Mouse (Mus musculus) Patski (cell line): ENCODE measurements at regions not wholly inside any gene's neighbourhood (a gene's known extent, or its start where the extent isn't known, plus 50 kb on each side); places are given as distances from the start of the nearest gene placed in this dataset.

Source experiments
- ATAC-seq: fragments of 100-300 bp; one replicate; pipeline ENCODE4 v1.8.0; 2021
- CTCF ChIA-PET: fragments of 350-600 bp; sonication (Branson Sonifier 250); formaldehyde crosslinking; loops from one replicate; lab custom pipeline; 2022; ENCODE audit warnings: inconsistent platforms; lab: Charles Lee
- POLR2A ChIA-PET: fragments of 350-600 bp; sonication (Branson Sonifier 250); formaldehyde crosslinking; loops from one replicate; lab custom pipeline; 2022; ENCODE audit warnings: antibody characterized with exemption, inconsistent platforms; lab: Charles Lee
- DNase-seq: peaks from one replicate; pipeline ENCODE4 v3.0.0-alpha.2; 2011; ENCODE audit warnings: low read depth, low spot score
- H3K27me3 ChIP-seq: fragments of 371-371 bp; one replicate; pipeline ENCODE4 v1.5.1; 2021
- CTCF ChIP-seq: fragments of 100-300 bp; IDR thresholded peaks from one replicate; pipeline ENCODE4 v1.5.1; 2021
- in situ Hi-C: fragments of 300-500 bp; cut with MboI; formaldehyde crosslinking; loops from 3 replicates; pipeline ENCODE4 v1.11.1; 2018; ENCODE audit warnings: low pct_unique_long_range_greater_than_20kb, mixed read lengths

DNA sequence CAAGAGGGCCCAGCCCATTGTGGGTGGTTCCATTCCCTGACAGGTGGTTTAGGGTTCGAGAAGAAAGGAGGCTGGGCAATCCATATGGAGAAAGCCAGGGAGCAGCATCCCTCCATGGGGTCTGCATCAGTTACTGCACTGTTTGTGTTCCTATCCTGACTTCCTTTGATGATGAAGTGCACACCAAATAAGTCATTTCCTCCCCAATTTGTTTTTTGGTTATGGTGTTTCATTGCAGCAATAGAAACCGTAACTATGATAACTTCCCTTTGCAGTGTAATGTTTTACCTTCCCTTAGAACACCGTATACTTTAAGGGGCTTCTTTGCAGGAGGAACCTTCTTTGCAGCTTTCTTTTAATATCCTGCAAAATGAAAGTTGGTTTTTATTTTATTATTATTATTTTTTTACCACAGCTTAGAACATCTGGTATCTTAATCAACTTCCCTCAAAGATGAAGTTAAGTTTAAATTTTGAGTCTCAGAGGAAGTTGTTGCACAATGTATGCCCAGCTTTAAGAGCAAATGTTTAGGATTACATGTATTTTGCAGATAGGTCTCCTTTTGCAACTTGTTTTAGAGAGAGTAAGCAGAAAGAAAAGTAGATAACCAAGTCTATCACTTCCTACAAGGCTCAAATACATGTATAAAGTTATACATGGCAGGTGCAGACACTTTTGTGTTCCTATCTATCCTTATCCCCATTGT, 1059.1 kb downstream of the Diaph2 start:
- no peak for TF ChIP-seq CTCF

DNA sequence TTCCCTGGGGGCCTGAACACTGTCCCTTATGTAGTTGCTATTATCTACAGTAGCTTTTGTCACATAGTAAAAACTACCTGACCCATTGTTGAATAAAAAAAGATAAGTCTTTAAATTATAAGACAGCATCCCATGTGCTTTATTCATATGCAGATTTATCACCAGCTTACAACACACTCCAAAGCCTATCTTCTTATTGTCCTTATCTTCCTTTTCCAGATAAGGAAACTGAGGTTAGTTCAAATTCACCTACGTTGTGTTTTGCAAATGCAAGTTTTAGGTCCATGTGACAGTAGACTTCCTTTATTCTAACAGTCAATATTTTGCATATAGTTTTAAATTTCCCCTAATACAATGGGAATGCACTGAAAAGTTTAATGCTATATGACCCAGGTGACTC, 1069.4 kb downstream of the Diaph2 start:
- DNase-seq (no peak), ATAC-seq (no peak)
- CTCF ChIA-PET: no interaction called here
- POLR2A ChIA-PET: interaction anchor here (0.6 kb wide), 1 partner anchor 931 kb away, joined by 3 read pairs; no protein-coding TSS in a partner anchor
- peaks cover 30% of the 10 kb centered on the region for H3K27me3 ChIP-seq
- in situ Hi-C loops: no loop called here
- TF ChIP-seq CTCF: no peak

More for the DNA sequence above, 1059.1 kb downstream of the Diaph2 start:
- DNase-seq (no peak), ATAC-seq (no peak)
- ChIA-PET POLR2A (interaction anchor here (1.0 kb wide), 1 partner anchor 10 kb away, joined by 3 read pairs; no protein-coding TSS in a partner anchor), CTCF (no interaction called here)
- in situ Hi-C loops: no loop called here
- peaks cover under 1% of the 10 kb centered on the region for H3K27me3 ChIP-seq

GRCm38 (mm10) chrX:130819707-130820106, 1070.2 kb downstream of the Diaph2 start:
- H3K27me3 ChIP-seq: peaks cover 27% of the 10 kb centered on the region
- no peak for ATAC-seq
- TF ChIP-seq CTCF: no peak
- in situ Hi-C loops: no loop called here
- CTCF ChIA-PET: no interaction called here
- DNase-seq: no peak
- POLR2A ChIA-PET: no interaction called here

GRCm38 (mm10) chrX:130820168-130820567, 1070.6 kb downstream of the Diaph2 start:
- ChIA-PET CTCF (no interaction called here), POLR2A (no interaction called here)
- TF ChIP-seq CTCF: no peak
- ATAC-seq: no peak
- in situ Hi-C loops: no loop called here
- peaks cover 27% of the 10 kb centered on the region for H3K27me3 ChIP-seq
- no peak for DNase-seq

DNA sequence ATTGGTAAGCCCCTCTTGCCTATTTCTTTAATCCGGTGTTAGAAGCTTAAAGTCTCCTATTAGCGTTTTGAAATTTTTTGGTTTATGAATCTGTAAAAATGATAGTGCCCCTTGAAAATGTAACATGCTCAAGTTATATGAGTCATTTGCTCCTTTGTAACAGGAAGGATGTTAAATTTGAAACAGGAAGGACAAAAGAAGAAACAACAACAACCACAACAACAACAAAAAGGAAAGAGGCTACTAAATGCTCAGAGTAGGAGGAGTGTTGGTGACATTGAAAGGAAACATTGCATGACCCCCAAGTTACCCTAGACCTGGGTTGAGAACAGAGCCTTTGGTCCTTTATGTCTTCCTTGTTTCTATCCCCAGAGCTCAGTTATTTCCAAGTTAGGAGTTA, 1074.4 kb downstream of the Diaph2 start:
- POLR2A ChIA-PET: no interaction called here
- no peak for TF ChIP-seq CTCF
- no peak for DNase-seq

DNA sequence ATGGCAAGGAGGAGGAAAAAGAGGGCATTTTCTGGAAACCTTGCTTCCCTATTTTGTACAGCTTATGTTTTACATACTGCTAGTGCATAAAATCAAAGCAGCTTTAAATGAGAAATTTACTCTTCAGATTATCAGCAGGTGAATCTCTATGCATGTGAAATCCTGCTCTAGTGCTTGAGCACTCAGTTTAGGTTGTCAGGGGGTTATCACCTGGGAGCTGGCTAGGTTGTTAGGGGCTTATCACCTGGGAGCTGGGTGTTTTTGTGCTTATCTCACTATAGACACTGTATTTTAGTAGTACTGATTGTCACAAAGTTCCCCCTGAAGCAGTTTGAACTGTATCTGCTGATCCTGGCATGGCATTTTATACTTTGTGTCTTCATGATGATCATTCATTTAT, 1086.3 kb downstream of the Diaph2 start:
- ATAC-seq (no peak), DNase-seq (no peak)
- TF ChIP-seq CTCF: no peak
- ChIA-PET POLR2A (no interaction called here), CTCF (no interaction called here)
- peaks cover 12% of the 10 kb centered on the region for H3K27me3 ChIP-seq
- in situ Hi-C loops: no loop called here

More for the DNA sequence above, 1074.4 kb downstream of the Diaph2 start:
- H3K27me3 ChIP-seq: peaks cover 16% of the 10 kb centered on the region
- in situ Hi-C loops: no loop called here
- CTCF ChIA-PET: interaction anchor here (0.9 kb wide), 1 partner anchor 9 kb away, joined by 3 read pairs; no protein-coding TSS in a partner anchor
- ATAC-seq: no peak

DNA sequence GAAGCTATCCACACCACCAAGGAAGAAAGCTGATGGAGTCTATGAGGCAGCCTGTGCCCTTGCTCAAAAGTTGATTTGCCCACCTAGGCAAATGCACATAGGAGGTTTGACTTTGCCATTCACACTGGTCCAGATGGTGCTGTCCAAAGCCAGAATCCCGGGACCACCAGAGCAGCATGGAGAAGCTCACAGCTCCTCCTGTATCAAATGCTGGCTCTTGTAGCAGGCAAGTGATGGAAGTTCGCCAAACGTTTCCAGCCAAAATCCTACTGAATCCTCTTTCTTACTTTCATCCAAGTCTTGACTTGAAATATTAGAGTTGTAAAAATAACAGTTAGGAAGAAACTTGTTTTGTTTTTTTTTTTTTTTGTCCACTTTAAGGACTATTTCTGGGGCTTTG, 1093.6 kb downstream of the Diaph2 start:
- ChIA-PET POLR2A (no interaction called here), CTCF (no interaction called here)
- in situ Hi-C loops: no loop called here
- peaks cover 38% of the 10 kb centered on the region for H3K27me3 ChIP-seq
- TF ChIP-seq CTCF: no peak
- DNase-seq (no peak), ATAC-seq (no peak)

DNA sequence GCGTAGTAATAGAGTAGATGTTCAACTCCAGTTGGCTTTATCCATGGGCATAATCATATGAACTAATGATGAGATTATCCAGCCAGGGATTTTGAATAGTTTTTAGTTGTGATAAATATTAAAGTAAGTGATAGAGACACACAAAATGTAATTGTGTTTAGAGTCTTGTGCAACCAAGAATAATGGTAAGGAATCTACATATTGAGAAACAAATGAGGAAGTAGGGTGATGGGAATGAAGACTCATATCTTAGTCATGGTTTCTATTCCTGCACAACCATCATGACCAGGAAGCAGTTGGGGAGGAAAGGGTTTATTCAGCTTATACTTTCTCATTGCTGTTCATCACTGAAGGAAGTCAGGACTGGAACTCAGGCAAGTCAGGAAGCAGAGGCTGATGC, 1117.0 kb downstream of the Diaph2 start:
- no peak for DNase-seq
- no peak for TF ChIP-seq CTCF
- ChIA-PET POLR2A (no interaction called here), CTCF (no interaction called here)
- peaks cover 13% of the 10 kb centered on the region for H3K27me3 ChIP-seq
- in situ Hi-C loops: no loop called here
- no peak for ATAC-seq

DNA sequence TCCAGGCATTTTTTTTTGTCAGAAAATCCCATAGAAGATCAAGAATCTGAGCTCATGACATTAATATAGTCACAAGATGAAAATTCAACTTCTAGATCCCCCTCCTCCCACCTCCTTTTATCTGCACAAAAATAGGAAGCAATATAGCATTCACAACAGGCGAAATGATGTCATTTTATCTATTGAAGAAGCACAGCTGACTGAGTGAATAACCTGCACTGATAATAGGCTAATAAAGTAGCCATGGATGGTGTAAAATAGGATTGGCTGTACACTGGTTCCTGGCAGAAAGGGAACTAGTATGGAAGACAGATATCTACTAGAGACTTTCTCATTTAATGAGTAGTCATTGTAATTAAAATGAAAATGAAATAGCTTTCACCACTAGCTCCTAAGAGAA, 1124.6 kb downstream of the Diaph2 start:
- no peak for TF ChIP-seq CTCF
- DNase-seq: no peak
- CTCF ChIA-PET: interaction anchor here (2.3 kb wide), 1 partner anchor 9 kb away, joined by 6 read pairs; no protein-coding TSS in a partner anchor
- no peak for ATAC-seq
- peaks cover 3% of the 10 kb centered on the region for H3K27me3 ChIP-seq
- POLR2A ChIA-PET: no interaction called here
- in situ Hi-C loops: no loop called here

DNA sequence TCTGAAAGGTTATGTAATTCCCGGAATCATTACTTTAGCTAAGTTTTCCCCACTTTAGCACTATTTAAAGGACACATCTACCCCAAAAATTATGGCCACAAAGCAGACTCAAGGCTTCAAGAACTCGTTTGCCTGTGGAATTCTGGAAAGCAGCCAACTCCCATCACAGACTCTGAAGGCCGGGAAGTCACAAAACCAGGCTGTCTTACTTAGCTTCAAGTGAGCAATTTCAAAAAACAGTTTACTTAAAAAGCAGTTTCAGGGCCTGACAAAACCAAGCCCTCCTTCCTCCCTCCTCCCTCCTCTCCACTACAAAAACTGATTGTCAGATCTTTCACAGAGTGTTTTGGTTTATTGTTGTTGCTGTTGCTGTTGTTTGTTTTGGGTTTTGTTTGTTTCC, 1125.7 kb downstream of the Diaph2 start:
- ChIA-PET POLR2A (no interaction called here), CTCF (interaction anchor here (2.3 kb wide), 1 partner anchor 11 kb away, joined by 6 read pairs; no protein-coding TSS in a partner anchor)
- DNase-seq (no peak), ATAC-seq (no peak)
- H3K27me3 ChIP-seq: no peaks in the 10 kb centered on the region
- TF ChIP-seq CTCF: no peak
- in situ Hi-C loops: no loop called here

DNA sequence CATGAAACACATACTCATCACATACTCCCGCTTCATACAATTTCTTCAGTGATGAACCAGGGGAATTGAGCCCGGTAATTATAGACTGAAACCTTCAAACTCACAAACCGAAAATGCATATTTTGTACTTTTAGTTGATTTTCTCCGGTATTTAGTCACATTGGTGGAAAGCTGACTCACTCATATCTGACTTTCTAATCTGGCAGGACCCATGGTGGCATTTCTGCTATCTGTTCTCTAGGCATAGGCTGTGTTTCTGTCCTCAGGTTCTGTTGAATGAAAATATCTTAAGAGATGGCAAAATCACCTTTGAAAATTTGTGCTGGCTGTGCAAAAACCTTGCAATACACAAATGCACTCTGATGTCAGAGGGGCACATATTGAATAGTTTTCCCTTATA, 1126.6 kb downstream of the Diaph2 start:
- POLR2A ChIA-PET: no interaction called here
- in situ Hi-C loops: no loop called here
- H3K27me3 ChIP-seq: no peaks in the 10 kb centered on the region
- CTCF ChIA-PET: interaction anchor here (2.3 kb wide), 1 partner anchor 11 kb away, joined by 6 read pairs; no protein-coding TSS in a partner anchor
- no peak for DNase-seq
- no peak for TF ChIP-seq CTCF
- no peak for ATAC-seq
